8 mouse cellular contexts compared by ENCODE assay signal in genomic region chr5:52064804-52065451, GRCm38 (mm10).
DNase-seq lines count a peak whose midpoint lies in the region; ATAC-seq lines count a peak whose summit lies in the region.

No protein-coding gene starts in this region.

- H3K9me3 ChIP-seq in heart, embryonic 15.5 days (replicated peaks) = no peaks in the 10 kb centered on the region
- no peaks in the 10 kb centered on the region for H3K9me3 ChIP-seq in liver, embryonic 12.5 days (replicated peaks)
- H3K9me3 ChIP-seq in neural tube, embryonic 11.5 days (ENCODE audit: control insufficient read depth, low read length) = no peaks in the 10 kb centered on the region
- H3K9me3 ChIP-seq in stomach, embryonic 15.5 days = no peaks in the 10 kb centered on the region

- H3K27ac ChIP-seq in heart, embryonic 15.5 days = no peak overlapping the region
- no peak overlapping the region for H3K27ac ChIP-seq in liver, embryonic 12.5 days
- H3K27ac ChIP-seq in neural tube, embryonic 11.5 days (ENCODE audit: low read depth, low read length) = no peak overlapping the region
- no peak overlapping the region for H3K27ac ChIP-seq in stomach, embryonic 15.5 days

- H3K4me3 ChIP-seq in heart, embryonic 15.5 days = no peak overlapping the region
- no peak overlapping the region for H3K4me3 ChIP-seq in liver, embryonic 12.5 days
- H3K4me3 ChIP-seq in neural tube, embryonic 11.5 days (ENCODE audit: low read depth, low read length) = no peak overlapping the region
- no peak overlapping the region for H3K4me3 ChIP-seq in stomach, embryonic 15.5 days (replicated peaks)

- H3K9ac ChIP-seq in heart, embryonic 15.5 days = no peak overlapping the region
- H3K9ac ChIP-seq in liver, embryonic 12.5 days = no peak overlapping the region
- no peak overlapping the region for H3K9ac ChIP-seq in neural tube, embryonic 11.5 days (ENCODE audit: low read length)
- no peak overlapping the region for H3K9ac ChIP-seq in stomach, embryonic 15.5 days

- H3K4me2 ChIP-seq in heart, embryonic 15.5 days = no peak overlapping the region
- no peak overlapping the region for H3K4me2 ChIP-seq in liver, embryonic 12.5 days
- H3K4me2 ChIP-seq in neural tube, embryonic 11.5 days (ENCODE audit: low read depth) = no peak overlapping the region
- H3K4me2 ChIP-seq in stomach, embryonic 15.5 days = no peak overlapping the region

- H3K4me1 ChIP-seq in heart, embryonic 15.5 days (replicated peaks) = peaks cover 9% of the 10 kb centered on the region
- no peaks in the 10 kb centered on the region for H3K4me1 ChIP-seq in liver, embryonic 12.5 days
- no peaks in the 10 kb centered on the region for H3K4me1 ChIP-seq in neural tube, embryonic 11.5 days (ENCODE audit: control insufficient read depth, insufficient read depth, low read length)
- no peaks in the 10 kb centered on the region for H3K4me1 ChIP-seq in stomach, embryonic 15.5 days

- ATAC-seq in erythroid progenitor cell, adult 5-6 weeks (replicated peaks; ENCODE audit: low FRiP score, poor library complexity, severe bottlenecking) = peak; percentile 70
- peak; percentile 75 for ATAC-seq in heart, embryonic 15.5 days (replicated peaks; ENCODE audit: insufficient number of reproducible peaks, insufficient read depth, low FRiP score, low read depth)
- 0 out of 2 replicates have a peak, but pooled peaks have one; percentile 15 for ATAC-seq in liver, embryonic 12.5 days
- peak; percentile 86 for ATAC-seq in neural tube, embryonic 11.5 days (ENCODE audit: insufficient read depth, low FRiP score, low TSS enrichment)
- peak; percentile 78 for ATAC-seq in stomach, embryonic 15.5 days (ENCODE audit: insufficient read depth, low FRiP score, low read depth)

- WGBS in heart, embryonic 15.5 days = 34% methylated on average over 16 of the region's 16 CpGs
- WGBS in liver, embryonic 12.5 days (ENCODE audit: insufficient replicate concordance) = 30% methylated on average over 16 of the region's 16 CpGs
- WGBS in neural tube, embryonic 11.5 days = 32% methylated on average over 16 of the region's 16 CpGs
- WGBS in stomach, embryonic 15.5 days = 32% methylated on average over 16 of the region's 16 CpGs

- no peaks in the 10 kb centered on the region for H3K27me3 ChIP-seq in heart, embryonic 15.5 days
- no peaks in the 10 kb centered on the region for H3K27me3 ChIP-seq in liver, embryonic 12.5 days (replicated peaks)
- H3K27me3 ChIP-seq in neural tube, embryonic 11.5 days (ENCODE audit: control insufficient read depth, insufficient read depth, low read length) = no peaks in the 10 kb centered on the region
- no peaks in the 10 kb centered on the region for H3K27me3 ChIP-seq in stomach, embryonic 15.5 days (replicated peaks)

- no peaks in the 10 kb centered on the region for H3K36me3 ChIP-seq in heart, embryonic 15.5 days
- H3K36me3 ChIP-seq in liver, embryonic 12.5 days = no peaks in the 10 kb centered on the region
- no peaks in the 10 kb centered on the region for H3K36me3 ChIP-seq in neural tube, embryonic 11.5 days (ENCODE audit: control insufficient read depth, insufficient read depth, low read length)
- no peaks in the 10 kb centered on the region for H3K36me3 ChIP-seq in stomach, embryonic 15.5 days

- peak; percentile 21 to 51 for DNase-seq in CD8-positive naive resting alpha-beta T cell, adult 2 months (ENCODE audit: low read depth in 2 of 2, low spot score in 2 of 2)
- DNase-seq in brain, embryonic 18.5 days (ENCODE audit: low read depth, low spot score) = peak; percentile 39
- DNase-seq in kidney, postnatal 14 days = peak; percentile 86
- peak; percentile 89 for DNase-seq in neural tube, embryonic 11.5 days (ENCODE audit: low spot score)

Comparison
In these comparisons a context has a peak if more than half of its experiments do, and no peak if none do; other contexts are left out.
1. DNase-seq: peak in every context shown above with its lines; median percentile 89 in neural tube, embryonic 11.5 days; 86 in kidney, postnatal 14 days; 39 in brain, embryonic 18.5 days; 36 in CD8-positive naive resting alpha-beta T cell, adult 2 months.
2. ATAC-seq: peak in every context shown above with its lines; median percentile 86 in neural tube, embryonic 11.5 days; 78 in stomach, embryonic 15.5 days; 75 in heart, embryonic 15.5 days; 70 in erythroid progenitor cell, adult 5-6 weeks; 15 in liver, embryonic 12.5 days.